Mouse (Mus musculus): ENCODE results near the gene Fam163b. TPM values are rescaled to one million over a fixed set of nuclear protein-coding genes. Genes with fewer than 3 reads are reported as not detected.
A peak's percentile ranks its signal among the peaks of the same experiment; 100 is the strongest.

The Fam163b gene
- polyA plus RNA-seq, 1 experiment: 129 TPM

GRCm38 (mm10) chr2:27097241-27097656 lies 45.0 kb downstream of the Fam163b start:
- Histone ChIP-seq H3K27ac (ENCODE audit: insufficient read depth, low read length) (peak overlapping the region; percentile 79), H3K4me1 (ENCODE audit: control insufficient read depth, insufficient read depth, low read length) (peaks cover 13% of the 10 kb centered on the region), H3K4me3 (ENCODE audit: insufficient read depth, low read length) (no peak overlapping the region)
- TF ChIP-seq CTCF (IDR thresholded peaks at IDR 0.05; ENCODE audit: extremely low read depth, insufficient read depth, low read length) (no peak), POLR2A (IDR thresholded peaks at IDR 0.05; ENCODE audit: extremely low read depth, insufficient read depth, low read length) (no peak)

- no peak for TF ChIP-seq CTCF (IDR thresholded peaks at IDR 0.05; ENCODE audit: extremely low read depth, insufficient read depth, low read length)
- TF ChIP-seq POLR2A (IDR thresholded peaks at IDR 0.05; ENCODE audit: extremely low read depth, insufficient read depth, low read length): no peak
- peaks cover 12% of the 10 kb centered on the region for H3K4me1 ChIP-seq (ENCODE audit: control insufficient read depth, insufficient read depth, low read length)
- no peak overlapping the region for H3K4me3 ChIP-seq (ENCODE audit: insufficient read depth, low read length)
- peak overlapping the region; percentile 79 for H3K27ac ChIP-seq (ENCODE audit: insufficient read depth, low read length)
Measured at GRCm38 (mm10) chr2:27096341-27096981, 45.8 kb downstream of the Fam163b start.

- H3K4me1 ChIP-seq (ENCODE audit: control insufficient read depth, insufficient read depth, low read length): peaks cover 12% of the 10 kb centered on the region
- no peak overlapping the region for H3K4me3 ChIP-seq (ENCODE audit: insufficient read depth, low read length)
- TF ChIP-seq POLR2A (IDR thresholded peaks at IDR 0.05; ENCODE audit: extremely low read depth, insufficient read depth, low read length) (no peak), CTCF (IDR thresholded peaks at IDR 0.05; ENCODE audit: extremely low read depth, insufficient read depth, low read length) (no peak)
- no peak overlapping the region for H3K27ac ChIP-seq (ENCODE audit: insufficient read depth, low read length)
Measured at GRCm38 (mm10) chr2:27095178-27095577, 47.1 kb downstream of the Fam163b start.

- TF ChIP-seq CTCF (IDR thresholded peaks at IDR 0.05; ENCODE audit: extremely low read depth, insufficient read depth, low read length): no peak
- no peak for TF ChIP-seq POLR2A (IDR thresholded peaks at IDR 0.05; ENCODE audit: extremely low read depth, insufficient read depth, low read length)
- peaks cover 3% of the 10 kb centered on the region; the same call in 1 of the 2 replicates for H3K4me1 ChIP-seq (ENCODE audit: control insufficient read depth, insufficient read depth, low read length)
- H3K27ac ChIP-seq (ENCODE audit: insufficient read depth, low read length): no peak overlapping the region
- no peak overlapping the region for H3K4me3 ChIP-seq (ENCODE audit: insufficient read depth, low read length)
Measured at GRCm38 (mm10) chr2:27089238-27089637, 53.1 kb downstream of the Fam163b start.

- Histone ChIP-seq H3K27ac (ENCODE audit: insufficient read depth, low read length) (no peak overlapping the region), H3K4me3 (ENCODE audit: insufficient read depth, low read length) (no peak overlapping the region), H3K4me1 (ENCODE audit: control insufficient read depth, insufficient read depth, low read length) (peaks cover 3% of the 10 kb centered on the region; the same call in 1 of the 2 replicates)
- TF ChIP-seq POLR2A (IDR thresholded peaks at IDR 0.05; ENCODE audit: extremely low read depth, insufficient read depth, low read length) (no peak), CTCF (IDR thresholded peaks at IDR 0.05; ENCODE audit: extremely low read depth, insufficient read depth, low read length) (no peak)
Measured at GRCm38 (mm10) chr2:27088700-27089099, 53.6 kb downstream of the Fam163b start.

- Histone ChIP-seq H3K4me1 (ENCODE audit: control insufficient read depth, insufficient read depth, low read length) (peaks cover 3% of the 10 kb centered on the region; the same call in 1 of the 2 replicates), H3K27ac (ENCODE audit: insufficient read depth, low read length) (no peak overlapping the region), H3K4me3 (ENCODE audit: insufficient read depth, low read length) (no peak overlapping the region)
- TF ChIP-seq POLR2A (IDR thresholded peaks at IDR 0.05; ENCODE audit: extremely low read depth, insufficient read depth, low read length) (no peak), CTCF (IDR thresholded peaks at IDR 0.05; ENCODE audit: extremely low read depth, insufficient read depth, low read length) (no peak)
Measured at GRCm38 (mm10) chr2:27088071-27088644, 54.1 kb downstream of the Fam163b start.

GRCm38 (mm10) chr2:27087581-27087980 lies 54.7 kb downstream of the Fam163b start:
- Histone ChIP-seq H3K27ac (ENCODE audit: insufficient read depth, low read length) (no peak overlapping the region), H3K4me1 (ENCODE audit: control insufficient read depth, insufficient read depth, low read length) (peaks cover 3% of the 10 kb centered on the region; the same call in 1 of the 2 replicates), H3K4me3 (ENCODE audit: insufficient read depth, low read length) (no peak overlapping the region)
- TF ChIP-seq CTCF (IDR thresholded peaks at IDR 0.05; ENCODE audit: extremely low read depth, insufficient read depth, low read length): no peak
- TF ChIP-seq POLR2A (IDR thresholded peaks at IDR 0.05; ENCODE audit: extremely low read depth, insufficient read depth, low read length): no peak

GRCm38 (mm10) chr2:27086483-27087010 lies 55.7 kb downstream of the Fam163b start:
- Histone ChIP-seq H3K27ac (ENCODE audit: insufficient read depth, low read length) (no peak overlapping the region), H3K4me1 (ENCODE audit: control insufficient read depth, insufficient read depth, low read length) (peaks cover 3% of the 10 kb centered on the region; the same call in 1 of the 2 replicates), H3K4me3 (ENCODE audit: insufficient read depth, low read length) (no peak overlapping the region)
- TF ChIP-seq POLR2A (IDR thresholded peaks at IDR 0.05; ENCODE audit: extremely low read depth, insufficient read depth, low read length): no peak
- TF ChIP-seq CTCF (IDR thresholded peaks at IDR 0.05; ENCODE audit: extremely low read depth, insufficient read depth, low read length): no peak

GRCm38 (mm10) chr2:27085801-27086200 lies 56.5 kb downstream of the Fam163b start:
- Histone ChIP-seq H3K4me1 (ENCODE audit: control insufficient read depth, insufficient read depth, low read length) (peaks cover 3% of the 10 kb centered on the region; the same call in 1 of the 2 replicates), H3K27ac (ENCODE audit: insufficient read depth, low read length) (no peak overlapping the region), H3K4me3 (ENCODE audit: insufficient read depth, low read length) (no peak overlapping the region)
- TF ChIP-seq CTCF (IDR thresholded peaks at IDR 0.05; ENCODE audit: extremely low read depth, insufficient read depth, low read length): no peak
- no peak for TF ChIP-seq POLR2A (IDR thresholded peaks at IDR 0.05; ENCODE audit: extremely low read depth, insufficient read depth, low read length)

GRCm38 (mm10) chr2:27084963-27085362 lies 57.3 kb downstream of the Fam163b start:
- TF ChIP-seq POLR2A (IDR thresholded peaks at IDR 0.05; ENCODE audit: extremely low read depth, insufficient read depth, low read length): no peak
- TF ChIP-seq CTCF (IDR thresholded peaks at IDR 0.05; ENCODE audit: extremely low read depth, insufficient read depth, low read length): no peak
- no peak overlapping the region for H3K27ac ChIP-seq (ENCODE audit: insufficient read depth, low read length)
- peaks cover 3% of the 10 kb centered on the region; the same call in 1 of the 2 replicates for H3K4me1 ChIP-seq (ENCODE audit: control insufficient read depth, insufficient read depth, low read length)
- H3K4me3 ChIP-seq (ENCODE audit: insufficient read depth, low read length): no peak overlapping the region
